Mouse (Mus musculus): ENCODE measurements around the gene Fstl4. TPM values are rescaled to one million over a fixed set of nuclear protein-coding genes. Genes with fewer than 3 reads are reported as not detected.
"Not testable (repeated sequence)": the region's sequence is repeated elsewhere in the genome, so short reads cannot be mapped to it uniquely, and the experiment has no call there.

Fstl4 gene
- total RNA-seq, 1 experiment from 2014 or later, result 0.37 TPM

- not testable (repeated sequence) for DNase-seq
These were observed 323.5 kb downstream of the Fstl4 start for GRCm38 (mm10) chr11:53087896-53088295.

GRCm38 (mm10) chr11:53091596-53091995 is 327.2 kb downstream of the Fstl4 start:
- no peak for DNase-seq

GRCm38 (mm10) chr11:53096871-53097270 is 332.4 kb downstream of the Fstl4 start:
- no peak for DNase-seq

DNA sequence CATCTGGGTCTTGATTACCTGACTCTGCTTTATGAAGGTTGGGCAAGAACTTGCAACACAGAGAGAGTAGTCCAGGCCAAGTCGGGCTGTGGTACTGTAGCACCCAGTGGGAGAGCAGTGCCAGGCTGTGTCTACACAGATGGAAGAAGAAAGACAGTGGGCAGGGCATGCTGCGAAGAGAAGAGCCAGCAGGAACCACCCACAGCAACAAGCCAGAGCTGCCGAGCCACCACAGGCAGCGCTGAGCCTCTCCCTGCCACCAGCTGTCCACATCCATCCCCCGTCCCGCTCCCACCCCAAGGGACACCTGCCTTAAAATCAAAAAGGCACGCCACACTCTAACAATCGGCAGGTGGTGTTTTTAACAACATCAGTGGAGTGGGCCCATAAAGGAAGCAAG is 332.9 kb downstream of the Fstl4 start:
- DNase-seq, result no peak

GRCm38 (mm10) chr11:53097870-53098269 is 333.4 kb downstream of the Fstl4 start:
- DNase-seq, result no peak

- DNase-seq, result peak; percentile 32
These were observed 334.4 kb downstream of the Fstl4 start for GRCm38 (mm10) chr11:53098780-53099198.

DNA sequence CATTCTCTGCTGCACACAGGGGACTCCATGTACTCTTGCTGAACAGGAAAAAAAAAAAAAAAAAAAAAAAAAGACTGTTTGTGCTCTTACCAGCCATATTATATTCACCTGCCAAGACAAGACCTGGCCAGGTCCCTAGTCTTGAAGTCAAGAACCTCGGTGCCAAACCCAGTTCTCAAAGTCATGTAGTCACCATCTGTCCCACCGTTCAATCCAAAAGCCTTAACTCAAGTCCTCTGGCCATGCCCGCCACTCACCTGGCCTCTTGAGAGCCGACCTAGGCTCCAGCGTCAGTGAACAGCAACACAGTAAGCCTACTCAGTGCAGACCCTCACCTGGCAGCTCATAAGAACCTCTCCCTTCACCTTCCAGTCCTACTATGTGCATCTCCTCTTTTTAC is 334.9 kb downstream of the Fstl4 start:
- no peak for DNase-seq

DNA sequence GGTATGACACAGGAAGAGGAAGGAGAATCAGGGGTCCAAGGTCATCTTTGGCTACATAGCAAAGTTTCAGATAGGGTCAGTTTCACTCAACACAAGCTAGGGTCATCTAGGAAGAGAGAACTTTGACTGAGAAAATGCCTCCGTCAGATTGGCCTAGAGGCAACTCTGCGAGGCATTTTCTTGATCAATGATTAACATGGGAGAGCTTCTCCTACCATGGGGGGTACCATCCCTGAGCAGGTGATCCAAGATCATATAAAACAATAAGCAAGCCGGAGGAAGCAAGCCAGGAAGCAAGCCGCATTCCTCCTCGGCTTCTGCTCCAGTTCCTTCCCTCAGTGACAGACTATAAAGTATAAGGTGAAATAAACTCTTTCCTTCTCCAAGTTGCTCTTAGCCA is 337.3 kb downstream of the Fstl4 start:
- DNase-seq, result no peak

DNA sequence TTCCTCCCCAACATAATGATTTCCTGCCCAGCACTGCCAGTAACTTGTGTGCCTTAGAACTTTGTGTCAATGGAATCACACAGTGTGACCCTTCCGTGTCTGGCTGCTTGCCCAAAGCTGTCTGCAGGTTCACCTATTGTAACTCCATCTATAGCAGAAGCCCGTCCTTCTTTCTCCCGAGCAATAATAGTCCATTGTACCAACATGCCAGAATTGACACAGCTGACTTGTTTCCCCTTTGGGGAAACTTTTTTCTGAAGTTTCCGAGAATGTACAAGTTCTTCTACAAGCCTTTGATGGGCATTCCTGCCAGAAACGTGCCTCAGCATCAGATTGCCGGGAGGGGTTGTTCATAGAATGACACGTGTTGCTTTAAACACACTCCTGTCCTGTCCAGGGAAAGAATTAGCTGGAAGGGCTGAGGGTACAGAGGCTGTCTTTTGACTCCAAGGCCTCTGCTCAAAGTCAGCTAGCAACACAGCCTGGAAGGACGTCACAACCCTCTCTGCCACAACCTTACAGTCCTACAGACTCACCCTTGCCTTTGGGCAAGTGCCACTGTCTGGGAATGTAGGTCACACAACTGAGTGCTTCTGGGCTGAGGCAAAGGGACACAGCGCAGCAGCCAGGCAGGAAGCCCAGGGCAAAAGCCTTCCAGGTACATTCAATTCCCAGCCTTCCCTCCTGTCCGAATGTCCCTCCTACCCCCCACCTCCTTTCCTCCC is 339.3 kb downstream of the Fstl4 start:
- DNase-seq, result peak; percentile 46

DNA sequence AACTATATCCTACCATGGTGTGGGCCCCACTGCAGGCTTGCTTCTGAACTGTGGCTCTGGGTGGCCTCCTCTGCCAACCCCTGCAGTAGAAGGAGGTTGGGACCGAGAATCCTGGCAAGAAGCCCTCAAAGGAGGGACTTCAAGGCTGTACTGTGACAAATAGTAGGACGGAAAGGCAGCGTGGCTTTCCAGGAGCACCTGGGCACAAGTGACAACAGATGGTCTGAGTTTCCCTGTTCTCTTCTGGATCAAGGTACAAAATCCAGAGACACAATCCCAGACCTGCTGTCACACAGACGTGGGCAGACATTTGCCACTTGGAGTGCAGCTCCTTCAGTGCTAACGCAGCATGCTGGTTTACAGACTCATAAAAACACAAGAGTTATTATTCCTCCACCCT is 343.3 kb downstream of the Fstl4 start:
- DNase-seq, result no peak

GRCm38 (mm10) chr11:53108798-53109197 is 344.4 kb downstream of the Fstl4 start:
- DNase-seq, result no peak

GRCm38 (mm10) chr11:53109701-53110467 is 345.4 kb downstream of the Fstl4 start:
- DNase-seq, result no peak

- no peak for DNase-seq
These were observed 351.3 kb downstream of the Fstl4 start for GRCm38 (mm10) chr11:53115711-53116110.

DNA sequence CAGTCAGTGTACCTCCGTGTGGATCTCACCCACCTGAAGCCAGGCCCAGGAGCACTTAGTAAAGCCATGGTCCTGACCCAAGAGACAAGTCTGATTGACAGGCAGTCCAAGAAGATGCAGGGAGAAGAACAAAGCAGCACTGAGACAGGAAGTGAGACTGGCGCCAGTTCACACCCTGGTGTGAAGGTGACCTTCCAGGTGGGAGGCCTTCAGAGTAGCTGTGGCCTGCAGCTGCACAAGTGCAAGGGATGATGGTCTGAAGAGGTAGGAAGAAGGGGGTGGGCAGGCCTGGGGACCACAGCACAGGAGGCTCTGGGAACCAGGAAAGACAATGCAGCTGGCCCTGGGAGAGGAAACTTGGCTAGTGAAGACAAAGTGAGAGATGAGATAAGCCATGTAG is 351.9 kb downstream of the Fstl4 start:
- no peak for DNase-seq

DNA sequence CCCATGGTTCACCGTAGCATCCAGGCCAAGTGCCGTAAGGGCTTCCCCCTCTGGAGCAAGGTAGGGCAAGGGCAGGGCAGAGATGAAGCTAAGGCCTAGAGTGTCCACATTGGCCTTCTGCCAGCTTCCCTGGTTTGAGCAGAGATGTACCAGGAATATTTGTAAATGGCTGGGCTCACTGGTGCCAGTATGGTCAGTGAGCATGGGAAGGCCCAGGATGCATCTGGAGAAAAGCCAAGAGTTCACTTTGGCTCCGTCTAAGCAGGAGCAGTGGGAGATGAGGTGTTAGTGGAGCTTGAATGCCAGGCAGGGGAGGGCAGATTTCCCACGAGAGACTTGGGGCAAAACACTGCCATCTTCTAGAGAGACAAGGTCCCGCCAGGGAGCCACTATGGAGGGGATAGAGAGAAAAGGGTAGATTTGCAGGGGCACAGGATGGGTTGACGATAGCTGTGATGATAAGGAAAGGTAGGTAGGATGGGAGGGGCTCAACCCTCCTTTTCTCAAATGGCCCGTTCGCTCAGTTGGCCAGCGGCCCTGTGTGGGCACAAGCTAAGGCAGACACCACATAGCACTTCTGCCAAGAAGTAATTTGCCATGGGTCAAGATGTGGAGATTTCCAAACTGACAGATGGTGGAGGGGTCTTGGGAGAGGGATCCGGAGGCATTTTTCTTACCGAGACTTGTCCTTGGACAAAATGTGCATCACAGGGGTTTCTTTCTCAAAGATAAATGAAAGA is 354.0 kb downstream of the Fstl4 start:
- no peak for DNase-seq

DNA sequence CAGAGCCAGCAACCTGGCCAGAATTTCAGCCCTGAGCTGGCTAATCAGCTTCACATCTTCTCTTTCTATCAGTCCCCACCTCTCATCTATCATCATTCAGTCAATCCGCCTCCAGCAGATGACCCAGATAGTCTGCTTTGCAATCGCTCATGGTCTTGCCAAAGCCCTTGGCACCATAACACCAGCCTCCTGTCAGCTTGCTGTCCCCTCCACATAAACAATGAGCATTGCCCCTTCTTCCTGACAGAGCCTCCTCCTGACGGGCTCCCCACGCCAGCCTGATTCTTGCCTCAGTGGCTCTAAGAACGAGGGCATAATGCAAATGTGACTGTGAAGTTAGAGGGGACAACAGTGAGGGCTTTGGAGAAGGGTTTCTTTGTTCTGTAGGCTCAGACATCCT is 355.5 kb downstream of the Fstl4 start:
- DNase-seq, result no peak

DNA sequence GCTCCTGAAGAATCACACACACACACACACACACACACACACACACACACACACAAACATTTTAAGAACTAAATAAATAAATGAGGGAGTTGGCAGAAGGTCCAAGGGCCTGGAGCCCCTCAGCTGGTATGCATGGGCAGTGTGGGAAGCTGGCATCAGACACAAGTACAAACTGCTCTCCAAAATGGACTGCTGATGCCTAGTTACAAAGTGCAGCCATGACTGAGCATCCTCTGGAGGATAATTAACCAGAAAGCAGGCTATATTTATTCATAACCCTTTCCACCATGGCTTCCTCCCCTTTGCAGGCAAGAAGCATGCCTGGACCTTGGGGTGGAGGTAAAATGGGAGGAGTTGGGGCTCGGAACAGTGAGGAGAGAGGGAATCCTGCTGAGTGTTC is 356.8 kb downstream of the Fstl4 start:
- no peak for DNase-seq

DNA sequence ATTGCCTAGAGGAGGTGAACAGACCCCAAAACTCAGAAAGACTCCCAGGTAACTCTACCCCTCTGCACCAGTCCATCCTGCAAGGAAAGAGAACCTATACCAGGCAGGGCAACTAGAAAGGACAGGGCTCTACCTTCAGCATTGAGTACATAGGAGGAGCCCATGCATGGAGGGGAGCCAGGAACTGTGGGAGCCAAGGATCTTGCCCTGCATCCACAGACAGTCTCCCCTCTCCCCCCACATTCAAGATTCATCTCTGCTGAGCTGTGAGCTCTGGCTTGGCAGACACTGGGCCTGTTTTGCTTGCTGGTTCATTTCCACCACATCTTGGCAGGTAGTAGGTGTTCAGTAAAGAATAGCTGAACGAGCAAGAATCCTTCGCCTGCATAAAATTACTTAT is 360.4 kb downstream of the Fstl4 start:
- no peak for DNase-seq

DNA sequence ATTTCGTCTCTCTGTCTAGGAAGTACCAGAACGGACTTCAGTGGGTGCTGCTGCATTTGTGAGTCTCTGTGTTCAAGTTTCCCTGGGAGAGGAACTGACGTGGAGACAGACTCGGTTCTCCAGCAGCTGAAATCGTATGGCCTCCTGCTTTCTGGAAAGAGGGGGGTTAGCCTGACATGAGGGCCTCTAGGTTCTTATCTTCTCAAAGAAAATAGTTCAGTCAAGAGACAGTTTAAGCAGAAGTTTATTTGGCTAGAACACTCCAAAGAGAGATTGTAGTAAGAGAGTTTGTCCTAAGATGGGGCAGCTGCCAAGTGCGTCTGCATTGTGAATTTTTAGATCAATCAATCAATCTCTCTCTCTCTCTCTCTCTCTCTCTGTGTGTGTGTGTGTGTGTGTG is 362.2 kb downstream of the Fstl4 start:
- DNase-seq, result no peak

- DNase-seq, result no peak
These were observed 364.2 kb downstream of the Fstl4 start for GRCm38 (mm10) chr11:53128661-53129060.

DNA sequence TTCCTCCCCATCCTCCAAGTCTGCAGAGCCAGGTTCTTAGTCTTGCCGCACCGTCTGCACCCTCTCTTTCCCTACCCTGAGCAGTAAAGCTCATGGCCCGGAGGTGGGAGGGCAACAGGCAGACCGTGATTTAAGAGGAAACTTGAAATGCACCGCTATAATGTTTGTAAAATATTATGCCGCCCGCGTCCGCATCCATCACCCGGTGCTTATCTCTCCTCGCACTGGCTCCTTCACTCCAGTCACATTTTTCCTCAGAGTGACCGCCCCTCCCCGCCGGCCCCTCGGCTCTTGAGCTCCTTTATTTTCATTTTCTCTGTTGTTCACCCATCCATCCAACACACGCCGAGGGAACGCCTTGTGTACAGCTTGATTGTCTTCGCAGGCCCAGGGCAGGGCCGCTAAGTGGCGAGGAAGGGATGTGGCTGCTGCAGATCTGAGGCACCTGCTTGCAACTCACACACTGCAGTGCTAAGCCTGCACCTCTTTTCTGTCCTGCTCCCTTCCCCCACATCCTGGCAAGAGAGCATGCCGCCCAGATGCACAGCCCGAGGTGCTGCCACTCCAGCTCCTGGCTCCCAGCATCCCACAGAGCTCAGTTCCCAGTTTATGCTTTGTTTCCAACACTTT is 368.1 kb downstream of the Fstl4 start:
- no peak for DNase-seq

- DNase-seq, result no peak
These were observed 371.9 kb downstream of the Fstl4 start for GRCm38 (mm10) chr11:53136371-53136770.

DNA sequence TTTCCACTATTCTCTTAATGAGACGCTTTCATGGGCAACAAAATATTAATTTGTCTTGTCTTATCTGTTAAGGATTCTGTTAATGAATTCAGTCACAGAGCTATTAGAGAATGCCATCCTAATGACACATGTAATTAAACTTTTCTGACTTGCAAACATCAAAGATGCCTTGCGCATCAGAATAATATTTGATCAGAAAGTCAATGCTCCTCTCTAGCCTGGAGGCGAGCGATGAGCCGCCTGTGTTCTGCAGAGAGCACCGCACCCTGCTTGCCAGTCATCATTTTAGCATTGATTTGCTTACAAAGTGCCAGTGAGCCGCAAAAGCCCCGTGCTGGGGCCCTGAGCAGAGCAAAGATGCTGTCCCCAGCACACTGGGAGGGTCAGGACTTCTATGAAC is 372.9 kb downstream of the Fstl4 start:
- no peak for DNase-seq
